Mouse (Mus musculus): Measurements from ENCODE around the gene Usp24.

Gene Usp24

DNA sequence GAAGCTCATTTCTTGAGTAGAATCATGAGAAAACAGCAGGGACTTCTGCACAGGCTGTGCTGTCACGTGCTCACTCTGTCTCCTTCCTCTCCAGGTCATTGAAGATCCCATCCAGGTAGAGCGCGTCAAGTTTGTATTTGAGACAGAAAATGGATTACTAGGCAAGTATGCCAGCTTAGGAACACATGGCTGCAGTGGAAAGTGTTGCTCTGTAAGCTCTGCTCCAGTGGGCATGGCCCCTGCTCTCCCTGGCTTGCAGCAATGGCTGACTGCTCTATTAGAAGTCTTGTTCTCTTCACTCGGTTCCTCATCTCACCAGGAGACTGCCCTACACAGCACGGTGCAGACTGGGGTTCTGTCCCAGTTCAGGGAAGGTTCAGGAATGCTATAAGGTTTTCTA is 114.4 kb downstream of the Usp24 start:
- DNase-seq, result no peak

DNA sequence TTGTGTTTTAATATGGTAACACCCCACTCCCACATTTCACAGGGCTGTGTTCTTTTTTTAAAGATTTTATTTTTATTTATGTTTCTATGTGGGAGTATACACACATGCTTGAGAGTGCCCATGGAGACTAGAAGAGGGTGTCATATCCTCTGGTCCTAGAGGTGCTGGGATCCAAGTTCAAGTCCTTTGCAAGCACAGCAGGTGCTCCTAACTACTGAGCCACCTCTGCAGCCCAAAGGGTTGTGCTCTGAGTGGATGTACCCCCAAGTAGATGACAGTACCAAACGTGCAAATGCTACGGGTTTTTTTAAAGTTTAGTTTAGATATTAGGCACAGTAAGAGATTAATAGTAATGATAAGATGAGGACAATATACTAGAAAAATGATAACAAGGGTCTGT is 119.4 kb downstream of the Usp24 start:
- no peak for DNase-seq

DNA sequence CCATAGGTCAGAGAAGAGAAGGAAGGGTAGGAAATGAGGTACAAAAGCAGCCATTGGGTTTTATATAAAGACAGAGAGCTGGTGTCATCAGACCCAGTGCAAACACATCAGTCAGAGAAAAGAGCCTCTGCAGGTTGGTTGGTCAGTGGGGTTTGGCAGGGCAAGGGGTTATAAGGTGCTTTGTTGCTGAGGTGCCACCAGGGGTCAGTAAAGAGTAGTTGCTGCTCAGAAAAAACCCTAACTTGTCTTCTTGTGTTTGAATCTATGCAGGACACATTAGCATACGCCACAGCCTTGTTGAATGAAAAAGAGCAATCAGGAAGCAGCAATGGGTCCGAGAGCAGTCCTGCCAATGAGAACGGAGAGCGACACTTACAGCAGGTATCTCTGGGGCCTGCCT is 120.5 kb downstream of the Usp24 start:
- peak; percentile 29 for DNase-seq

DNA sequence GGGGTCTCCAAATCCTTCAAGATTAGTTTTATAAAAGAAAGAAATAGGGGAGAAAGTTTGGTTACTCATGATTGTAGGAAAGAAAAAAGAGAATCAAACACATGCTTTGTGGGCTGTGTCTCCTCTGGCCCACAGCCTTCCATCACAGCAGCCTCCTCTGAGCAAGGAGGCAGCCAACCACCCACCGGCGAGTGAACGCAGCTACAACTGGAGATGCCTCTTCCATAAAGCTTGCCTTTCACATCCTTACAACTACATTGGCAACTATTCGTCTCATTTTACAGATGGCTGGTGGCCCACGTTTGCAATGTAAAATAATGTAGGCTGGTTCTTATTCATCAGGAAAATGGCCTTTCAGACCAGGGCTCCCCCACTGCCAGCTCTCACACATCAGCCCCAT is 121.2 kb downstream of the Usp24 start:
- no peak for DNase-seq

DNA sequence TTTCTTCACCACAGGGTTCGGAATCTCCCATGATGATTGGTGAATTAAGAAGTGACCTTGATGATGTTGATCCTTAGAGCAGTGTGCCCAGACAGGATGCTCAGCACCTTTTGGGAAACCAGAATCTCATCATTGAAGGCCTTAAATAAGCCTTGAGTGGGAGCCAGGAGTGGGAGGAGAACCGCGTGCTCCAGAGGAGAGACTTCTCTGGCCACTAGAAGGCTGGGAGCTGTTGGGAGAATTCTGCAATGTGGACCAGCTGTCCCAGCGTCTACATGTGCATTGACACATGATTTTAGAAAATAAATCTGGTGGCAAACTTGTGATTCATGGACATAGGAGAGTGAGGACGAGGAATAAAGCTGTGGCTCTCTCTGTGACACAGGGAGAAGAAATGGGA is 122.8 kb downstream of the Usp24 start:
- no peak for DNase-seq

DNA sequence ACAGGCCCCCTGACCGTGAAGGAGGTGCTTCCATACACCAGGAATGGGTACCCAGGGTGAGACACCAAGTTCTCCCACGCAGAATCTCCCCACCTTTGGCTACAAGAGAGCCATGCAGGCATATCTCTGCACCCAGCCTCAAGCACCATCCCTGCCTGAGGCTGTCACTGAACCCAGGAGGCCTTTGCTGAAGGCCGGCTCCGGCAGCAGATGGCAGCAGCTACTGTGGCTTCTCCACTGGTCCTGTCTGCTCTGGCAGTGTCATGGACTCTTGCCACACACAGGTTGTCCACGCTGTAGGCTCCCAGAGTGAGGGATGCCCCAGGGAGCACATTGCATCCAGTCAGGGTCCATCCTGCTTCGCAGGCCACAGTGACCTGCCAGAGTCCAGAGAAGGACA is 127.2 kb downstream of the Usp24 start:
- no peak for DNase-seq

DNA sequence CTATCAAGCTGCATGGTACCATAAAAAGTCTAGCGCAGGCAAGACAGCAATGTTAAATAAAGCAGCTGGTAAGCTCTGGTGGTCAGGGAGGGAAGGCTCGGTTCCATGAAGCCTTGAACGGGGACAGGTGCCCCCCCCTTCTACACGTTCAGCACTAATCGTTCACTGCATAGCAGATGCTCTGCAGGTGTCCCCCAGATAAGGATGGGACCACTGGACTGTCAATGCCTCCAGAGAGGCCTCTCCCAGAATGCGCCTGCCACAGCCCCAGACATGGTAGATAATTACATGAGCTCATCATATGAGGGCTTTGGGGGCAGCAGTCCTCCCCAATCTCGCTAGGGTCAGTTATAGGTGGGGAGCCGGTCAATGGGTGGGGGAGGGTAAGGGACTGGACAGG is 133.3 kb downstream of the Usp24 start:
- DNase-seq, result no peak

DNA sequence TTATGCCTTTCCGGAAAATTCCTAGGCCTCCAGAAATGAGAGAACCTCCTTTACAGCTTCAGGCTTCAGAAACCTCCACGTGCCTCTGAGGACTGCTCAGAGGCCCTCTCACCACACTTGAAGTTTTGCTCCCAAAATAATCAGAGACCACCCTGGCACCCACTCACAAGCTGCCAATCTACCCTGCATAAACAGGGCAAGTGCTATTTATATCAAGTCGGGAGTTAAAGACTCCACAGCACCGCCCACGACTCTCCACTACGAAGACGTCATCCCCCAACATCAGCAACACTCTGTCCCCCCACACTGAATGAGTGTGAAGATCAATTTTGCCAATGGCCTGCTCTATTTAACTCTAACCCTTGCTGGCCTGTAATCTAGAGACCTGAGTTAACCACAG is 136.4 kb downstream of the Usp24 start:
- DNase-seq, result no peak

DNA sequence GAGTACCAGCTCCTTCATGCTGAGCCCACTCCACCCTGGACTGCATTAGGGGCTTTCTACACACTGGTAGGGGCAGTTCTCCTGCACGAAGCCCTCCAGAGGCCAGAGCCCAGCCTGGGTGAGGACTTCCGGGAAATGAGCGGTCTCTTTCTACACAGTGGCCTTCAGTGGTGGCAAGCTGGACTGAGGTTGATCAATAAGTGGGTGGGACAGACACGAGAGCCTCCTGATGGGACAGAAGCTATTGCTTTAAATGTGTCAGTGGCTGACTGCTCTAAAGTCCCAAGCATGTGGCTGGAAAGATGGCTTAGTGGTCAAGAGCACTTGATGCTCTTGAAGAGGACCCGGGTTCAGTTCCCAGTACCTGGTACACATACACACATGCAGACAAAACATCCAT is 137.1 kb downstream of the Usp24 start:
- DNase-seq, result no peak

DNA sequence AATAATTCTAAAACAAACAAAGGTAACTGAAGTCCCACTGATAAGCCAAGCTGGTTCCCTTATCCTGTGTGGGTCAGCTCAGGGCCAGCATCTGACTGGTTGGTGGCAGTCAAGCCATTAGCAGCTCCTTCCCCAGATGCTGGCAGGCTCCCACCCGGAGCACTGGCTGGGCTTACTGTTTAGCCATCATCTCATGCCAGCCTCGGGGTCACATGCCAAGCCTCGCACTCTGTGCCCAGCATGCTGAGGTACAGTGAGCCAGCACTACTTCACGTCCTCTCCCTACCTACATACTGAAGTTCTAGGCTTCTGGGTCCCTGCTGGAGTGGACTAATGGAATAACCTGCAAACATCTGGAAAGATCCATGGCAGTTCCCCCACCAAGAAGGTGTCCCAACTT is 137.5 kb downstream of the Usp24 start:
- no peak for DNase-seq

DNA sequence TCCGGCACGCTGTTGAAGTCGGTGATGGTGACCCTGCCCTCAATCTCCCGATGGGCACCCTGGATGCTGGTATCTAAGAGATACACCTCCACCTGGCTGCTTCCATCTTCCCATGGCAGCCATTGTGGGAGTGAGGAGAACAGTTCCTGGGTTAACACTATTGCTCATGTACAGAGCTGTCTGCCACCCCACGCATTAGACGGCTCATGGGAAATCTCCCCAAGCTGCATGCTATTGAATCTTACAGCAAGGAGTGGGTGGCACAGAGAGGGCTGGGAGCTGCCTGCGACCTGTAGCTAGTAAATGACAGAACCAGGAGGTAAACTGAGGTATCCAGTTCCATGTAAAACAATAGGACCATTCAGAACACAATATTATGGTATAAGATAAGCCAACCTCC is 138.5 kb downstream of the Usp24 start:
- no peak for DNase-seq

DNA sequence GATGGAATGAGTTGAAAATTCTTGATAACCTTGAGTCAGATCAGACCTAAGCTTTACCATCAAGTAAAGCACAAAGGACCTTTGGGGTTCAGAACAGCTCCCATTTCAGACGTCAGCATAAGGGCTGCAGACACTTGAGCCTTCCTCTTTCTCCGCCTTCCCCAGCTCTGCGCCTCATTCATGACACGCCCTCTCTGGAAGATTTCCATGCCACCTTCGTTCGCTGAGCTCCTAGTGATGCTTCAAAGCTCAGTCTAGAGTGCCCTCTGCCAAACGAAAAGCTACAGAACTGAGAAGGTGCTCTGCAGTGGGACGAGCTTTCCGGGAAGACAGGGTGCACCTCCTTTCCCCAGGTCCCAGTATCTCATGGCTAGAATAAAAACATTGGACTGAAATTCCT is 146.0 kb downstream of the Usp24 start:
- no peak for DNase-seq

DNA sequence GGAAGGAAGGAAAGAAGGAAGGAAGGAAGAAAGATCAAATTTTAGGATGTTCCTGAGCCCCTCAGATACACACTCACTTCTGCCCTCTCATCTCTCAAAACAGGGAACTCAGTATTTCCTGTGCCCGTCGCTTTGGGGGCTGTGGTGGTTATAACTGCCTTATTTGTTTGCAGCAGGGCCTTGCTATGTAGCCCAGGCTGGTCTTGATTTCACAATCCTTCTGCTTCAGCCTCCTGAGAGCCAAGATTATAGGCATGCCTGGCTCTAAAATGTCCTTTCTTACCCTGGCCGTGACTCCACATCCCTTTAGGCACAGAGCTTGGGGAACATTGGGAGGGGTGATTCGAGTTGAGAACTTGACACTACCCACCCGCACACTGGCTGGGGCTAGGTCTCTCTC is 146.5 kb downstream of the Usp24 start:
- DNase-seq, result no peak

DNA sequence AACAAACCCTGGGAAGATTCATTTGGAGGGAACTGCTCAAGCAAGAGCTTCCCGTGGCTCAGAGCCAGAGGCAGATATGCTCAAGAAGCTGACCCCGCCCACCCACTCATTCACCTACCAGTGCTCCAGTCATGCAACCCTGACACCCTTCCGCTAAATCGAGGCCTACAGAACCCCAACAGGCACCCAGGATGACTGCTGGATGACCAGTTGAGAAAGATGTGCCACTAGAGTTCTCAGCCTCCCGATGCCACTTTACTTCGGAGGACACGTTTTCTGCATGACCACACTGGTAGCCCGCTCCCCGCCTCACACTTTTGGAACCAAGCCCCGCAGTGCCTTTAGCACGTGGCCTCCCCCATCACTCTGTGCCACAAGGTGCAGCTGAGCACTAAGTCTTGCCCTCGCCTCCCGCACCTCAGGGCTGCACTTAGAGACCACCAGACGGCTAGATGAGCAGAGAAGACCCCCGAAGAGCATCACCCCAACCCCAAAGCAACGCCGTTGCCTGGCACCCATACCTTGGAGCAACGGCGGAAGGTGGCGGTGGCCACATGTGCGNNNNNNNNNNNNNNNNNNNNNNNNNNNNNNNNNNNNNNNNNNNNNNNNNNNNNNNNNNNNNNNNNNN is 147.3 kb downstream of the Usp24 start:
- no peak for DNase-seq

DNA sequence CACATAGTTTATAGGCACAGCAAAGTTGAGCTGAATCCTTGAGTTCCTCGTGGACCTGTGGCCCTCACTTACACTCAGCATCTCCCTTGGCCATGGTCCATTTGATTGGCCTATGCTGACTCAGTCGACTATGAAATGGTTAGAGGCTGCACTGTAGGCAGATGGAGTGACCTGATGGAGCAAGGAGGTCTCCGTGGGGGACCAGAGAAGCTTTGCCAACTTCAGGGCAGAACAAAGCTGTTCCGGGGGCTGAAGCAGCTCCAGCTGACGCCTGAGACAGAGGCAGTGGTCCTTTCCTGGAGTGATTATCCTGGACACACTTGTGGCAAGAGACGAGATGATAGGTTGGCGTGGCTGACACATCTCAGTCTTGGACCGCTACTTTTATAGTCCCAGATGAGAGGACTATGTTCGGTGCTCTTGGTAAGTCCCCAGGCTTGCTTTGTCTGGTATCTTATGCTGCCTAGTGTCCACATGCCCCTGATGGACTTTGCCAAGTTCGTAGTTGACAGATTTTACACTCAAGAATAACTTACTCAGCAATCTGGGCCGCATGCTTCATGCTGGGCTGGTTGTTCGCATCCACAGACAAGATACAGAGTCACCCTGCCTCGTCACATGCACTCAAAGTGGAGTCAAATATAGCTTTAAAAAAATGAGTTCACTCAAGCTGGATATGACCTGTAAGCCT is 151.6 kb downstream of the Usp24 start:
- DNase-seq, result no peak

DNA sequence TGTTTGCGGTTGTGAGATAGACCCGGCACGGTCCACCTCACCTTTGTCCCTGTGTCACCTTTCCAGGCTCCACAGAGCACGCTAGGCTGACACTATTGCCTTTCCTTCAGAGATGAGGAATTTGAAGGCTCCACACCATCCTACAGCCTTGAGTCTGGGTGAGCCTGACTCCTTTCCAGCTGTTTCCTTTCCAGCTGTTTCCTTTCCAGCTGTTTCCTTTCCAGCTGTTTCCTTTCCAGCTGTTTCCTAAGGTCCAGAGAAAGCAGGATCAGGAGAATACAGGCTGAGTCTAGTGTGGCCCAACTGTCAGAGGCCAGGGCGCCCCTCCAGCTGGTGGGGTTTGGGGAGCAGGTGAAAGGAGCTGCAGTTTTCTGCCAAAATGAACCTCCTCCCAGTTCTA is 154.9 kb downstream of the Usp24 start:
- no peak for DNase-seq

DNA sequence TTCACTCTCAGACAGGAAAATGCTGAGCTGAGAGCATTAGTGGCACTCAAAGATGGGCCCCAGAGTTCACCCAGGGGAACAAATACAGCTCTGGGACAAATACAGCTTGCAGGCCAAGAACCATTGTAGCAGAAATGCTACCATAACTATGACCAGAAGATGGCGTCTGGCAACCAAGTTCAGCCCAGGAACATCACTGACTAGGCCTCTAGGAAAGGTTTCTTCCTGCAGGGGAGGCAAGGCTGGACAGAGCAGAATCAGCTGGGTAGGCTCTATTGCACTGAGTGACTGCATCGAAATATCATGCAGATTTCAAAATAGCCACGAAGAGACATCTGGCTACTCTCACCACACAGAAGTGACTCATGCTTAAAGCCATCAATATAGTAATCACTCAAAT is 156.3 kb downstream of the Usp24 start:
- peak; percentile 55 for DNase-seq

DNA sequence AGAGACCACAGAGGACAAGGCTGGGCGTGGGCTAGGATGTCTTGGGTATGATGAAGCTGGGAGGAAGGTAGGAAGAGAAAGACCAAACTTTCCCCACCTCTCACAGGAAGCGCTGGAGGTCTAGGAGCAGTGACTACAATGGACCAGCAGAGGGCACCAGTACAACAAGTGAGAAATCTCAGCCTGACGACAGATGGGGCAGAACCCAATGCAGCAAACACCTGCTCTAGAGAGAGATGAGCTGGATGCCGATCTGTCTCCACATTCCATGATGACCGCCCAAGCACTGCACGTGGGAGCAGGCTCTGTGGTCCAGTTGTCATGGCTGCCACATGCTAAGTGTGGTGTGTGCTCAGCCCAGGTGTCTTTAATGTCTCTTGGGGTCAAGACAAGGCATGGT is 158.2 kb downstream of the Usp24 start:
- DNase-seq, result peak; percentile 72

DNA sequence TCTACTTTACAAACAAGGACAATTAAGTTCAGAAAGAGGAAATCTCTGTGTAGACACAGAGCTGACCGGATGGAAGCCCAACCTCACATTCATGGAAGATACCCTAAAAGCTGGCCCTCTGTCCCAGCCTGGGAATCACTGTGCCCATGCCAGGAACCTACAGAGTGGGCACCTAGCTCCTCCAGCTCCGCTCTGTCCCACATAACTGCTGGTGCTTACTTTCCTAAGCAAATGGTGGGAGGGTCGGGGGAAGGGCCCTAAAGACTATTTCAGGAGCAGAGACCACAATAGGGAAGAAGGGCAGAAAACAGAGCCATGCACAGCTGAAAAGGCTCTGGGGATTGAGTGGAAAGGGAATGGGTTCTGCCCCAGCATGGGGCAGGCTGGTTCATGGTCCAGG is 164.5 kb downstream of the Usp24 start:
- no peak for DNase-seq

DNA sequence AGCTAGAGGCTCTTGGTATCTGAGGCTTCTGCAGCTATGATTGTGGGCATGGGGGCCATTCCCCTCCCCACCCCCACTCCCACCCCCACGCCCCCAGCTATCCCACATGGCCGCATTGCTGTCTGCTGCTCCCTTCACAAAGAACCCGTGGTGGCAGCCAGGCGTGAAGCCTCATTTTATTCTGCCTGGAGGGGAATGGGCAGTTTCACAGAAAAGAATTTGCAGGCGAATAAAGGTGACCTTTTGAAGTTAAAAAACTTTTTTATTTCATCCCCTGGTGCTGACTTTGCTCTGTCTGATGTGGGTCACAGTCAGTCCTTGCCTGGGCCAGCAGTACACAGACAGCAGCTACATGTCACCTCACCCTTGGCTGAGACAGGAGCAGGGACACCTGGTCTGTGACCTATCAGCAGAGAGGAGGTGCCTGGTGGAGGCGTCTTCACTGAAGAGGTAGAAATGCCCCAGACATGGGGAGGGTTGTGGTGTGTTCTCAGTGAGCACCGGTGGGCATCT is 167.3 kb downstream of the Usp24 start:
- DNase-seq, result no peak

DNA sequence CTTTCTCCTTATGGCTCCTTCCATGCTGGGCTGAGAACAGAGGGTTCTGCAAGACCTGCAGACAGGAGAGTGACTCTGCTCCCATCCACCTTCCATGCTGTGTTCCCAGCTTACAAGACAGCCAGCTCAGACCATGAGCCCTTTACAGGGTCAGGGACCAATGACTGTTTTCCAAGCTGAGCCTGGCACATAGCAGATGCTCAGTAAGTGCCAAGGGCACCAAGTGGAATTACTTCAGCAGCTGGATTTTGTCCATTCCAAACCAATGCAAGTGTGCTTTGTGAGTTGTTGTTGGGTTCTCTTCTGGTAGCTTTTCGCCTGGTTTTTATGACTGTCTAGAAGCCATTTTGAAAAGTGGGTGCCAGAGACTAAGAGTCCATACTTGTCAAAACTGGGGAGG is 167.8 kb downstream of the Usp24 start:
- DNase-seq, result no peak

DNA sequence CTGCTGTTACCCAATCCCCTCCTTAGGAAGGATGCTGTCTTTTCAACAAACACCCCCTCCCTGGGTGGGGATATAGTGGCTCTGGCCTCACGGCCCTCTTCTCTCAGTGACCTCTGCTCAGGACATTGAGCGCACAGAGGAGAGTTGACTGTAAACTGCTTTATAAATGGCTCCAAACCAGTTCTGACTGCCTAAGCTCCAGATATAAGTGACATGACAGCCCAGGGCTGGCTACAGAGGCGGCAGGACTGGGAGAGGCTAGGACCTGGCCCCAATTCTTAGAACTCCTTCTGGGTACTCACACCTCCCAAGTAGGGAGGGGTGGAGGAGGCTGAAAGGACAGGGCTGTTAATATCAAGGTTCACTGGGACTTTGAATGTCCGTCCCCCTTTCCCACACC is 174.6 kb downstream of the Usp24 start:
- DNase-seq, result no peak
